Mouse (Mus musculus) retina, embryonic 14.5 days (tissue): Measurements from ENCODE around the gene Gm5678.

Source experiments
- DNase-seq: peaks from one replicate; pipeline ENCODE4 v3.0.0-alpha.2; 2015; ENCODE audit warnings: low spot score

The Gm5678 gene

GRCm38 (mm10) chr16:93627761-93628400 is at the start of gene Gm5678:
Gene Gm5678, plus strand, starts transcription at chr16:93628097.
- DNase-seq = no peak

GRCm38 (mm10) chr16:93578346-93579005 is 49.4 kb upstream of the Gm5678 start:
- no peak for DNase-seq

- DNase-seq = peak; percentile 49
These were observed 46.8 kb upstream of the Gm5678 start for GRCm38 (mm10) chr16:93581125-93581524.

- DNase-seq = no peak
These were observed 42.8 kb upstream of the Gm5678 start for GRCm38 (mm10) chr16:93584976-93585702.

- DNase-seq = no peak
These were observed 42.1 kb upstream of the Gm5678 start for GRCm38 (mm10) chr16:93585703-93586205.

GRCm38 (mm10) chr16:93586382-93586781 is 41.5 kb upstream of the Gm5678 start:
- DNase-seq = no peak

GRCm38 (mm10) chr16:93588281-93588680 is 39.6 kb upstream of the Gm5678 start:
- no peak for DNase-seq

- DNase-seq = no peak
These were observed 37.0 kb upstream of the Gm5678 start for GRCm38 (mm10) chr16:93590915-93591314.

GRCm38 (mm10) chr16:93591450-93592430 is 36.2 kb upstream of the Gm5678 start:
- DNase-seq = no peak

GRCm38 (mm10) chr16:93592711-93593110 is 35.2 kb upstream of the Gm5678 start:
- DNase-seq = no peak

- DNase-seq = no peak
These were observed 34.5 kb upstream of the Gm5678 start for GRCm38 (mm10) chr16:93593406-93593805.

GRCm38 (mm10) chr16:93594448-93594847 is 33.4 kb upstream of the Gm5678 start:
- no peak for DNase-seq

- no peak for DNase-seq
These were observed 32.1 kb upstream of the Gm5678 start for GRCm38 (mm10) chr16:93595766-93596165.

- no peak for DNase-seq
These were observed 31.1 kb upstream of the Gm5678 start for GRCm38 (mm10) chr16:93596807-93597206.

- no peak for DNase-seq
These were observed 30.3 kb upstream of the Gm5678 start for GRCm38 (mm10) chr16:93597551-93597950.

- no peak for DNase-seq
These were observed 28.4 kb upstream of the Gm5678 start for GRCm38 (mm10) chr16:93599461-93599860.

GRCm38 (mm10) chr16:93603439-93604212 is 24.3 kb upstream of the Gm5678 start, which contains the start of gene Setd4:
Gene Setd4, minus strand, starts transcription at chr16:93604063.
- DNase-seq = peak; percentile 91

GRCm38 (mm10) chr16:93604481-93604969 is 23.4 kb upstream of the Gm5678 start:
- peak; percentile 36 for DNase-seq

GRCm38 (mm10) chr16:93605553-93605952 is 22.3 kb upstream of the Gm5678 start, which contains the start of gene Cbr1:
Gene Cbr1, plus strand, starts transcription at chr16:93605853.
- DNase-seq = no peak

GRCm38 (mm10) chr16:93606146-93606545 is 21.8 kb upstream of the Gm5678 start:
- DNase-seq = peak; percentile 1
